Mouse (Mus musculus) hindbrain, embryonic 16.5 days (tissue): ENCODE data around the gene Foxr2. TPM values are rescaled to one million over a fixed set of nuclear protein-coding genes. Genes with fewer than 3 reads are reported as not detected.

Source experiments
- polyA plus RNA-seq: library from polyadenylated mRNA; unstranded; fragments of >200 nt; fragmentation: Nextera tagmentation; extraction: Ambion mirVana; gene quantifications from 2 replicates; pipeline ENCODE4 v1.2.1, GENCODE M21; 2015

Gene Foxr2
- polyA plus RNA-seq, 1 experiment from 2014 or later, result 0.83 TPM

Other genes with a start within 250 kb of the Foxr2 start
- 2.8 and 3.1 TPM in 2 replicates for gene Usp51, start 112.3 kb upstream of the Foxr2 start, polyA plus RNA-seq
- gene Mageh1, start 81.2 kb upstream of the Foxr2 start, polyA plus RNA-seq, result 116 and 128 TPM in 2 replicates
- gene Rragb, start 21.2 kb downstream of the Foxr2 start, polyA plus RNA-seq, result 8.5 and 10.3 TPM in 2 replicates
- 4.9 and 6.0 TPM in 2 replicates for gene Klf8, start 118.7 kb downstream of the Foxr2 start, polyA plus RNA-seq